Mouse (Mus musculus): ENCODE data around the gene Trappc4.

DNA sequence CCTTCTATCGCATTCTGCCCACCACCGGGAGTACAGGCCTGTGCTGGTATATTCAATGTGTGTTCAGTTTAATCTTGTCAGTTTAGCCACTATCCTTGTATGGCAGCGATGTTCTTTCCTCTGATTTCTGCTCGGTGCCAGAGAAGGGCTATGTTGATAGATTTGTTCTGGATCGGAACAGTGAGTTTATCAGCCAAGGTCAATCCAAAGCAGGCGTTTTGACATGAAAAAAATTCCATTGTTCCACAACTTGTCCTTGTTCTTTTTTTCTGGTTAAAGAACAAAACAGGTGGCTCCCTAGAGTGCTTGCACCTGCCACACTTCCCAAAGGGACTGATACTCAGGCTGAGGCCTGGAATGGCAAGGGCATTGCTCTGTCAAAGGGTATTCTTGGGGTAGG, 31.3 kb downstream of the Trappc4 start:
- TF ChIP-seq ZNF384 (IDR thresholded peaks at IDR 0.05; ENCODE audit: low read depth, low read length) (no peak), ZC3H11A (IDR thresholded peaks at IDR 0.05; ENCODE audit: borderline replicate concordance, low read depth, low read length) (no peak), CHD2 (IDR thresholded peaks at IDR 0.05; ENCODE audit: low read depth, low read length) (no peak), HCFC1 (IDR thresholded peaks at IDR 0.05; ENCODE audit: borderline replicate concordance, insufficient read depth, low read length) (no peak)

Data from ES-E14 (cell line).